Mouse (Mus musculus) brain, embryonic 14.5 days (tissue): ENCODE results near the gene Ssbp4. TPM values are rescaled to one million over a fixed set of nuclear protein-coding genes. Genes with fewer than 3 reads are reported as not detected.
A peak's percentile ranks its signal among the peaks of the same experiment; 100 is the strongest.

Experiments used
- DNase-seq: peaks from one replicate; pipeline ENCODE4 v3.0.0-alpha.2; 2011; ENCODE audit warnings: low read depth
- CTCF ChIP-seq: fragments of 200-500 bp; IDR thresholded peaks from 2 replicates; pipeline ENCODE4 v1.5.1; 2012; ENCODE audit warnings: inconsistent platforms, mild to moderate bottlenecking, moderate library complexity, borderline replicate concordance; ENCODE audit not compliant: insufficient read depth, insufficient read length; ENCODE audit errors: extremely low read depth
- POLR2A ChIP-seq: fragments of 200-500 bp; IDR thresholded peaks from 2 replicates; pipeline ENCODE4 v1.6.1; 2012; ENCODE audit warnings: mild to moderate bottlenecking, inconsistent platforms, borderline replicate concordance; ENCODE audit not compliant: poor library complexity, insufficient read depth, insufficient read length, severe bottlenecking; ENCODE audit errors: extremely low read depth
- polyA plus RNA-seq: library from polyadenylated mRNA; depleted of rRNA; stranded (reverse); fragments of >200 nt; gene quantifications from 2 replicates; pipeline ENCODE4 v1.2.3, GENCODE M21; 2012

Ssbp4 gene
- polyA plus RNA-seq, 1 experiment = 202 TPM

- no peak for DNase-seq
- TF ChIP-seq CTCF = no peak
- TF ChIP-seq POLR2A = no peak
These were observed 6.4 kb downstream of the Ssbp4 start for GRCm38 (mm10) chr8:70602139-70602811.

- TF ChIP-seq CTCF = no peak
- no peak for TF ChIP-seq POLR2A
- peak; percentile 97 for DNase-seq
These were observed 7.4 kb downstream of the Ssbp4 start for GRCm38 (mm10) chr8:70601271-70601649.

GRCm38 (mm10) chr8:70600473-70601270 lies 8.0 kb downstream of the Ssbp4 start:
- no peak for DNase-seq
- TF ChIP-seq POLR2A (no peak), CTCF (no peak)

GRCm38 (mm10) chr8:70599507-70600290 lies 9.0 kb downstream of the Ssbp4 start:
- no peak for DNase-seq
- no peak for TF ChIP-seq POLR2A
- no peak for TF ChIP-seq CTCF

- DNase-seq = no peak
- TF ChIP-seq POLR2A (no peak), CTCF (0 out of 2 replicates have a peak, but pooled peaks have one; percentile 1)
These were observed 9.9 kb downstream of the Ssbp4 start for GRCm38 (mm10) chr8:70598722-70599121.

- TF ChIP-seq CTCF = peak; percentile 81
- no peak for TF ChIP-seq POLR2A
- peak; percentile 87 for DNase-seq
These were observed 10.4 kb downstream of the Ssbp4 start for GRCm38 (mm10) chr8:70598283-70598682.

GRCm38 (mm10) chr8:70597417-70598272 lies 11.0 kb downstream of the Ssbp4 start:
- TF ChIP-seq CTCF (no peak), POLR2A (no peak)
- no peak for DNase-seq

- no peak for TF ChIP-seq POLR2A
- TF ChIP-seq CTCF = peak; percentile 22; the same call in 1 of the 2 replicates
- no peak for DNase-seq
These were observed 11.8 kb downstream of the Ssbp4 start for GRCm38 (mm10) chr8:70596775-70597416.

- no peak for TF ChIP-seq POLR2A
- no peak for TF ChIP-seq CTCF
- no peak for DNase-seq
These were observed 12.5 kb downstream of the Ssbp4 start for GRCm38 (mm10) chr8:70596216-70596615.

GRCm38 (mm10) chr8:70595811-70596210 lies 12.9 kb downstream of the Ssbp4 start:
- DNase-seq = no peak
- TF ChIP-seq CTCF = no peak
- TF ChIP-seq POLR2A = no peak
